Mouse (Mus musculus) frontal cortex, postnatal 36 days (tissue): ENCODE results near the gene Ccn2.
A peak's percentile ranks its signal among the peaks of the same experiment; 100 is the strongest.
"Not testable (repeated sequence)": the region's sequence is repeated elsewhere in the genome, so short reads cannot be mapped to it uniquely, and the experiment has no call there.

Experiments
- DNase-seq, 2 experiments: peaks; one replicate each; pipeline ENCODE4 v3.0.0; 2022; ENCODE audit warnings: low spot score in 2 of 2

The Ccn2 gene

DNA sequence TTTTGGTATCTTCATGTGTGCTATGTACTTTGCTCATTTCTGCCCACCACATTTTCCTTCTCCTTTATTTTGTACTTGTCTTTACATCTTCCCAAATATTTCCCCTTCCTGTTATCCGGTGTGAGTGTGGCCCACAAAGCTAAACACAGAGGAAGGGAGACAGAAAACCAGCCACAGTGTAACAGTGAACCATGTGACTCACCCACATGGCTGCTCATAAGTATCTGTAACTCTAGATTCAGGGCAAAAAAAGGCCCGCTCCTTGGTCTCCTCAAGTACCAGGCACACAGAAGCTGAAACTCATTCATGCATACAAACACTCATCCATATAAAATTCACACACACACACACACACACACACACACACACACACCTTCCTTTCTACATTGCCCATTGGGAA, 7.8 kb downstream of the Ccn2 start:
- no peak for DNase-seq

DNA sequence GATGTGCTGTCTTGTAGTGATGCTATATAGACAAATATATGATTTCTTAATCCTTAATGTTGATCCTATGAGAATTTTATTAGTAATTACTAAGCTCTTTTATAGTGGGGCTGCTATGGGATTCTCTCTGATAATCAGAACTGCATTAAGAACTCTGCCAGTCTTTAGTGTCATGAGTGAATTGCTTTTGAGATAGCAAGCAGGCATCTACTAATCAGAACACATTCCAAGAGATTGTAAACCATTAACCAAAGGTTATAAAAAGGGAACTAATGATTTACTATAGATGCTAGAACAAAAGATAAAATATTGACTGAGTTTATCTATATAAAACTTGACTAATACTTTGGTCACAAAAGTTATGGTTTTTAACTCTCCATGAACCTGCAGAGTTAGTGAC, 8.5 kb downstream of the Ccn2 start:
- no peak for DNase-seq

DNA sequence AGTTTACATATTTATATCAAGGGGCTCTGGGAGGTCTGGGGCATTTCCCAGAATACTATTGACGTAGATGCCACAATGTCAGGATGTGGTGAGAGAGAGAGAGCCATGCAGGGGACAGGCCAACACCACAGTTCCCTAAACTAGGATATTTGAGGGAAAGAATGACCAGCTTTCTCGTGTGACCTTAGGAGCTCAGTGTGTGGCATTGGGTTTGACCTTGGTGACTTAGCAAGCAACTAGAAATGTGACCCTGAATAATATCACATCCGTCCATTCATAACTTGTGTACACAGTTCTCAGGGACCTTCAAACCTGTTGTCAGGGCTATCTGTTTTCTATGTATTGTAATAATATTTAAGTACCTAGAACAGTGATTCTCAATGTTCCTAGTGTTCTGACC, 13.9 kb downstream of the Ccn2 start:
- no peak for DNase-seq

DNA sequence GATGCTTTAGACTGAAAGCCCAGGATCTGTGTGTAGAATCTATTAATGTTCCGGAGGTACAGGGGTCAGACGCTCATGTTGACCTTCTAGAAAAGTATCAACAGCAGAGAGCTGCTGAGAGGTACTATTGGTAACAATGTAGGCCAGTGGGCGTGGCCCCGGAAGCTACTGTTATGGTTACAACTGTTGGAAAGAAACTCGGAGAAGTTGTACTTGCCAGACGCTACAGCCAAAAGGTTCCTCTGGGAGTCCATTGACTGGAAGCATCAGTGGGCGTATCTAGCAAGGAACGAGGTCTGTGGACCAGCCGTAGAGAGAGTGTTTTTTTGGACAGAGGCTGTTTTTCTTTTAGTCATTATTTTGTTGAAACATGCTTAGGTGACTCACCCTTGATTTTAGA, 14.5 kb downstream of the Ccn2 start:
- DNase-seq: no peak

DNA sequence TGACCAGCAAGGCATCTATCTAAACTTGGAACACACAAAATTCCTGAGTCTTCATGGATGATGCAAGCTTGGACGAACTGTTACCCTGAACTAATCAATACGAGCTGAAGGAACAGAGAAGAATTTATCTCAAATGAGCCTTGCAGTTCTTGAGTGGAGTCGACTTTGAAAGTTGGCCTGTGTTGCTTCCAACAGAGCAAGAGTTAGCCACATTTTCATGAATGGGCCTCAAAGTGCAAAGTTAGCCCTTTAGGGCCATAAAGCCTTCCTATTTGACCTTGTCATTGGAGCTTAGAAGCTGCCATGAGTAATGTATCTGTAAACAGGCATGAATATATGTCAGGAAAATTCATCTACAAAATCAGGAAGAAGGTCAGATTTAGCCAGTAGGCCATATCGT, 19.5 kb downstream of the Ccn2 start:
- no peak for DNase-seq

DNA sequence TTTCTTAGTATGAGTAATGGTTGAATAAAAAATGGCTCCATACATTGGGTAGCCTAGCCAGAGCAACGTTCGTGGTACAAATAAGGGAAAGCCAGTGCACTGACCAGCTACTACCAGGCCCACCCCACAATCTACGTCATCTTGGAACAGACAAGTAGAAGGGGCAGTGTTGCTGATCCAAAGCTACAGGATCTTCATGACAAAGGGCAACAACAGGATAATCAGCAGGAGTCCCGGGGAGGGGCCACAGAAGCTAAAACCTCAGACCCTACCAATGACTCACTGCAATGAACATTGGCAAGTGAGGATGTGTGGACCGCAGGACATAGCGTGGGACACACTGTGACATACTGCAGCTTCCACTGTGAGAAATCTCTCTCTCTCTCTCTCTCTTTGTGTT, 20.6 kb downstream of the Ccn2 start:
- DNase-seq: no peak

DNA sequence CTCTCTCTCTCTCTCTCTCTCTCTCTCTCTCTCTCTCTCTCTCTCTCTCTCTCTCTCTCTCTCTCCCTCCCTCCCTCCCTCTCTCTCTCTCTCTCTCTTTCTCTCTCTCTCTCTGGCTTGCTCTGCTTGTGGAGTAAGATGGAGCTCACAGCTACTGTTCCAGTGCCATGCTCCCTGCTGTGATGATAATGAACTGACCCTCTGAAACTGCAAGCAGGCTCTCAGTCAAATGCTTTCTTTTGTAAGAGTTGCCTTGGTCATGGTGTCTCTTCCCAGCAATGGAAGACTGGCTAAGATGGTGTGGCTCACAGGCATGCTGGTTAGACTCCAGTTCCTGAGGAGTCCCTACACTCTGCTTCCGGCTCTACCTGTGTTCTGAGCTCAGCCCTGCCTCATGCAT, 21.3 kb downstream of the Ccn2 start:
- DNase-seq: not testable (repeated sequence)

DNA sequence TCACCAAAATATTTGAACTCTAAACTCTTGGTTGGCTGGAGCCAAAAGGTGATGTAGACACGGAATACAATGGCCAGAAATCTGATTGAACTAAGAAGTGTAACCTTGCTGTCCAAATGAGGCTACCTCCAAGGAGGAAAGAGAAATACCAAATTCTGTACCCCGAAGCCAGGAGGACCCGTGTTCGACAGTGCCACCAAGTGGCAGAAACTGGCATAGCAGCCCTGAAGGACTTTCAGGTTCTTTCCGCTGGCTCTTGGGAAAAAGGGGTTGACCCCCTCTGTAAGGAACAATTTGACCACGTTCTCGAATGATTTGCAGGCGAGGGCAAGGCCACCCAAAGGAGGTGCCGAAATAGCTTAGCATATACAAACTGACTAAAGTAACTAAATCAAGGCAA, 26.3 kb downstream of the Ccn2 start:
- DNase-seq: peak; percentile 43 to 56

DNA sequence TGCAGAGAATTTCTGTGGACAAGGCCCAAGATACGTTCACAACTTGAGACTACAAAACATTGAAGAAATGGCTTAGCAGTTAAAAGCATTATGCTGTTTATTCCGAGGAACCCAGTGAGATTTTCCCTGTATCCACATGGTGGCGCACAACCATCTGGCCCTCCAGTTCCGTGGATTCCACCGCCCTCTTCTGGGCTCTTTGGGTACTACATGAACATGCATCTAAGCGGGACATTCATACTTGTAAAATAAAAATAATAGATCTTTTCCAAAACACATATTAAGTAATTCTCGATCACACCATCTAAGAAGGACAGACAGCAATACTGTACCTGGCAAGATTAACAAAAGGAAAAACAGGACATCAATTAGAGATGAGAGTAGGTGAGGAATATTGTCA, 27.3 kb downstream of the Ccn2 start:
- DNase-seq: peak; percentile 41 to 57

DNA sequence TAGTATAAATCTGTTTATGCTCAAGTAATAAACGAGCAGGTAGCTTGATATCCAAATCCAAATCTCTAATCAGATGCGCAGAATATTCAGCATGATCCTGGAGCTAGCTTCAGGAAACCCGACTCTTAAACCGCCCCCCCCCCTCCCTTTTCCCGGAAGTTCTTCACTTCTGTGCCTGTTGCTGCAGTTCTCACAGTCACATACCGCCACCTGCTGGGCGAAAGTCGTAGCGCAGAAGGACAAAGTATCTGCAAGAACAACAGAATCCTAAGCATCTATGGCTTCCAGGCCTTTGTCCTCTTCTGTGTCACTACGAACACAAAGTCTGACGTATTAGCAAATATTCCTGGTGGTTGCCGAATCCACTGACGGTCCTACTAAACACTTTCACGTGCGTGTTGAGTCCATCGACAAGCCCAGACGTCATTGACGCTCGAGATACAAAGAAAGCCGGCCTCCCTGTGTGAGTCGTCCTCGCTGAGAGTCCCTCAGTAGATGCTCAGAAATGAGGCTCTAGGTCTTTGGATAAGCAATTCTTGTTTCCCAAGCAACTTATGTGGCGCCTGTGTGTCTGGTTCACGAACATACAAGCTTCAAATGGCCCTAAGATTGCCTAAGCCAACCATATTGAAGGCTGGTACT, 29.9 kb downstream of the Ccn2 start:
- DNase-seq: peak; percentile 85 to 90

DNA sequence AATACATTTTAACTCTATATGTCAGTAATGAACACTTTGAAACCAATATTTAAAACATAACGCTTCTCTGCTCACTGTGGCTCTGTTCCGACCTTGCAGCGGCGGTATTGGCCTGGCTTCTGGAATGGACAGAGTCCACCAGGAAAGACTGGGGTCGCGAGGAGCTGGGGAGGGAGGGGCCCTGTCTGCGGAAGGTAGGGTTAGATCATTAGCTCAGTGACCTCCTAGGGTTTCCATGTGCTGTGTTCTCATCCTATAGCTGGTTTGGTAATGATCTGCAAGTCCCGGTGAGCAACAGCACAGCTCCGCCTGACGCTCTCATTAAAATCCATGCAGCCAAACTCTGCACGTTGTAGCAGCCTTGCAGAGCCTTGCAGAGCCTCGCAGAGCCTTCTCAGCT, 32.0 kb downstream of the Ccn2 start:
- no peak for DNase-seq

DNA sequence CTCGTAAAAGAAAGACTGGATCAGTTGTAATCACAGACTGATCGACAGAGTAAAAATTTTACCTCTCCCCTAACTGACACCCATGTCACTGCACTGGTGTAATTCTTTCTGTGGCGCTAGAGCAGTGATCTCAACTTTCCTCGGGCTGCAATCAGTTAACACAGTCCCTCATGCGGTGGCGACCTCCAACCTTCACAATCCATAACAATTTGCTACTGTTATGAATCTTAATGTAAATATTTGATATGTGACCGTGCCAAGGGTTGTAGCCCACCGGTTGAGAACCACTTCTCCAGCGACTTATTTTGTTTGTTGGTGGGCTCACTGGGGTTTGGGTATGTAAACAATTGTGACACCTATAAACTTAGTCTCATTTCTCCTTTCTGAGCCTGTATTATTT, 33.2 kb downstream of the Ccn2 start:
- no peak for DNase-seq

DNA sequence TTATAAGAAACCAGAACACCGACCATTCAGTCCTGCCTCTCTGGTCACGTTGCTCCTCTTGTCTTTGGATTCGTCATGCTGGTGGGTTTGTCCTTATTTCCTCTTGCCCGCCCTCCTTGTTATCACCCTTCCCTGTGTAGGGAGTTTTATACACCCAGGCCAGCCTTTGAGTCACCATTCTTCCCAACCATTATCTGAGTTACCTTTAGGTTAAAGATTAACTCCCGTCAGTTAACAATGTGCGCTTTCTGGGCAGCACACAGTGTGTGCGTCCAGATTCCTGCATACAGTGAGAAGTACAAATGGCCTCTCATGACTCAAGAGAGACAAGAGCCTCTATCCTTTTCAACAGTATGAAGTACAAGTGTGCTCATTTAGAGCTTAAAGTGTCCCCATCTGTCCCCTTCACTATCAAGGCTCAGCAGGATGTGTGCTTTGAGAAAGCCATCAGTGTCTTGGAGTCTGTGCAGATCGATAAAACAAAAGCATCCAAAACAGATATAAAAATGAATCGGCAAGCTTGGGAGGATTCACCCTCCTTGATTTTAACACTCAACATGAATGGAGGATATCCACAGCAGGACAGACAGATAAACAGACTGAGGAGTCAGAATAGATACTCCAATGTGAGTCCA, 34.0 kb downstream of the Ccn2 start:
- no peak for DNase-seq

DNA sequence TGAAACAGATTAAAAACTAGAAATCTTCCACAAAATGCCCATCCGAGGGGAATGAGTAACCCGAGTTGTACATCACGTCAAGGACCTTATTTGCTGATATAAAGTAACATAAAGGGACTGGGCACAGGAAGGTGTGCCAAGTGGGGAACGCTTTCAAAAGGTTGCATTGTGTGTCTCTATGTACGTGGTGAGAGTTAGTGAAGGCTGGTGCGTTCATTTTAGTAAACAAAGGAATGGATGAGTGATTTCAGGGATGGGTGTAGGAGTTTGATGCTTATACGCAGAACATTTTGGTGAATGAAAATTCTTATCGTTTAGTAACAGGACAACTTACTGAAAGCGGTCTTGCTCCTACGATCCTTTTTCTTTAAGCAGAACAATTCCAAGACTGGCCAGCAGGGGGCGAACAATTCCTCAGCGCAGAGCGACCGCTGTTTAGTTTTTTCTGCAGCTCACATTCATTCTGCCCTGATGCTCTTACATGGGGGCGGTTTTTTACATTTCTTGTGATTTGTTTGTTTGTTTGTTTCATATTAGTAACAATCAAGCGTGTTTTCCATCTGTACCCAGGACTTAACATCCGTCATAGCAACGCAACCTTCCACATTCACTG, 35.3 kb downstream of the Ccn2 start:
- peak; percentile 78 to 81 for DNase-seq

DNA sequence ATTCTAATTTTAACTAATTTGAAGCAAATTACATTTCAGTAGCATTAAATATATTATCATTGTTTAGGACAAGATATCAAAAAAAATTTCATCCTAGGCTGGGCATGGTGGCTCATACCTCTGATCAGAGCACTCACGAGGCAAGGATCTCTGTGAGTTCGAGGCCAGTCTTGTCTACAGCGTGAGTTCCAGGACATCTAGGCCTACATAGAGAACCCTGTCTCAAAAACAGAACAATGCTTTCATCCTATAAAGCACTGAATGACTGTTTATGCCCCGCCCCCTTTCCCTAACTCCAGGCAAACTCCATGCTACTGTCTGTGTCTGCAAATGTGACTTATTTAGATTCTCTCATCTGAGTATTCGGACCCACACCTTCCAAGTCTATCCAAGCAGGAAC, 35.9 kb downstream of the Ccn2 start:
- DNase-seq: no peak

DNA sequence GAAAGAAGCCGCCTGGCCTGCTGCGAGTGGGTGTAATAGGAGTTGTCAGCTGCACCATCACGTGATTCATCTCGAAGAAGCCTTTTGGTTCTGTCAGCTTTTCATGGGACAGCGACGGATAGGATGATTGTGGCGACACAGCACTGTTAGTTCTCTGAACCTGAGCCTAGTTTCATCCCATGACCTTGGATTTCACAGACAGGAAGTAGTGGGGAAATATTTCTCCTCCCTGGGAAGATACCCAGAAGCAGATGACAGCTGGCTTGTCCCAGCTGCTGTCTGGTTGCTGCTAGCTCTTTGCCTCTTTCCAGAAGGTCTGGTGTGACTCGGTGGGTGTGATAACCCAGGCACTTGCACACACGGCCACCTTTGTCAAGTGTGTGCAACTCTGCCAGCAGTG, 39.0 kb downstream of the Ccn2 start:
- no peak for DNase-seq

DNA sequence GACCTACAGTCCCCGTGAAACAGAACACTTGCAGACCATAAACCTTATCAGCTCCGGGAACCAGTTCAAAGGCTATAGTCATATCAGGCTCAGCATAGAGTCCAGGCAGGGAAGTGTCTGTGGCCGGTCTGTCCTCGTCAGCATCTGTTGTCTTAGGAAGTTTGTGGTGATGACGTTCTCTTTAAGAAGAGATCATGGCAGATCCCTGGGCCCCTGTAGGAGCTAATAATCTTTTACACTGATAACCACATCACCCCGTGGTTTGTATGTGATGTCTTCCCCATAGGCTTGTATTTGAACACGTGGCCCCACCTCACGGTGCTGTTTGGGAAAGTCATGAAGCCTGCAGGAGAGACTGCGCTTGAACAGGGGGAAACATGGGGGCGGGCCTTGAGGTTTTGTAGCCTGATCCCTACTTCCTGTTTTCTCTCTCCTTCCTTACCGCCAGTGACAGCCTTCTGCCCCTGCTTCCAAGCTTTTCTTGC, 40.1 kb downstream of the Ccn2 start:
- DNase-seq: no peak

DNA sequence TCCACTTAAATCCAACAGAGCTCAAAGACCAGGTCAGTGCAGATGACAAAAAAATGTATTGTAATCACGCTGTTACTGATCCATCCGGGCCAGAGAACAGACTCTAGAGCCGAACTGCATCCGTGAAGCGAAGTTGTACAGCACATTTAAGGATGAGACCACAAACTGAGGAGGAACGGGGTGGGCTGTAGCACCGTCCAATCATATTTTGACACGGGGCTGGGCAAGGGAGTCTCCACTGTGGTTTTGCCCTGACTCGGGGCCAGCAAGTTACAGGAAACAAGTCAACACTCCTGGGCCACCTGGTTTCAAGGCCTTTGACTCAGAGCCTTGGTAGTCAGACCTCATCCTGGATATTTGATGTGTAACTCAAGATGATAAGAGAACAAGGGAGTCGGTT, 40.6 kb downstream of the Ccn2 start:
- no peak for DNase-seq

DNA sequence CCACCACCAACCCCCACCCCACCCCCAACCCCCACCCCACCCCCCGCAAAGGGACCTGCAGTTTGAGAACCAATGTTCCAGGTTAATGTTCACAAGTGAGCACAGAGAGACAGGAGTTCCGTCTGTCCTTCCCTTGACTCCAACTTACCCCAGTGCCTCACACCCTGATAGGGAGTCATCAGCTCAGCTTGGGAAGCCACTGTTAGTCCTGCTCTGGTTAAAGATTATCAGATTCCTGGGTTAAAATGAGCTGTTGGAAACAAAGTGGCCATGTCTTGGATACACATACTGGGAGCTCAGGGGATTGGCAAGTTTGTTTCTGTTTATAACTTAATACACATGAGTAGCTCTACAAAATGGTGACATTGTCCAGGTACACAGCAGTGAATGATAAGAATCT, 41.7 kb downstream of the Ccn2 start:
- no peak for DNase-seq

DNA sequence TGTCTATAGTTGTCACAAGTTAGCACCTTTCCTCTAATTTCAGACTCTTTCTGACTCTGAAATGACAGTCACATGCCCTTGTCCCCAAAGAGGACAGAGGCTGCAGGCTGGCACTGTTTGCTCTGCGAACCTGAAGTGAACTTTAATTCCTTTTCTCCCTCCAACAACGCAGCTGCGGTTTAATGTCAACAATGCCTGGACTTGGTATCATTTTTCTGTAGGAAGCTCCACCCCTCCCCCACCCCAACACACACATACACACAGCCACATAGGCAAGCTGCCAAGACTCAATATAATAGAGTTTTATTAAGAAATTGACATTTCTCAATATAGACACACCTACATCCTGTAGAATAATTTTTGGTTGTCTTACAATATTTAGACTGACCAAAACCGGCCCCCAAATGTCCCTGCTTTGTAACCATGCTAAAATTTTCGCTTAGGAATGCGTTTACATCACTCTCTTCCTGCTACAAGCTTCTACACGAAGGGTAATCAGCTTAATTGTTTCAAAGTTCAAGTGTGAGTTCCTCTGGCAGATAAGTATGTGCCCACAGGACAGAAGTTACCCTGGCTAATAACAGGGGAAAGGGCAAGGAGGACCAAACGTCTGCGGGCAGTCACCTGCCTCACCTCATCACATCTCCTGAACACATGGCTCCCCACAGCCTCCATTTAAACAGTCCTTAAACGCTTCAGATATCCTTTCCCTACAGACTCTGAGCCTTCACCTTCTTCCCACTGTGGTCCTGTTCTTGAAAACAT, 43.2 kb downstream of the Ccn2 start:
- DNase-seq: no peak

DNA sequence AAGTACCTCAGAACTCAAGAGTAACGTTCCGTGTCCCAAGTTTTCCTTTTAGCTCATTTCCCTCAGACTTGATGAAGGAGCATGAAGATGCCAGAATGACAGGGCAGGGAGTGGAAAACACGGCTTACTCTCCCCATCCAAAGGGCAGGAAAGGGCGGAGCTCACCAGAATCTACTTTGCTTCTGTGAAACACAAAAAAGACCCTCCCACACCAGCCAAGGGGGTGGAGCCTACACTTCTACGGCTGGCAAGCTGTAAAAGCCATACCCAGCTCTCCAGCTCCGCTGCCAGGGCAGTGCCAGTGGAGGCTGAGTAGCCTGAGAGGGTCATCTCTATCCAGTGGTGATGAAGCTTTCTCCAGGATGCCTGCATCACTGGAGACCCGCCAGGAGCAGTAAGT, 44.4 kb downstream of the Ccn2 start:
- no peak for DNase-seq

DNA sequence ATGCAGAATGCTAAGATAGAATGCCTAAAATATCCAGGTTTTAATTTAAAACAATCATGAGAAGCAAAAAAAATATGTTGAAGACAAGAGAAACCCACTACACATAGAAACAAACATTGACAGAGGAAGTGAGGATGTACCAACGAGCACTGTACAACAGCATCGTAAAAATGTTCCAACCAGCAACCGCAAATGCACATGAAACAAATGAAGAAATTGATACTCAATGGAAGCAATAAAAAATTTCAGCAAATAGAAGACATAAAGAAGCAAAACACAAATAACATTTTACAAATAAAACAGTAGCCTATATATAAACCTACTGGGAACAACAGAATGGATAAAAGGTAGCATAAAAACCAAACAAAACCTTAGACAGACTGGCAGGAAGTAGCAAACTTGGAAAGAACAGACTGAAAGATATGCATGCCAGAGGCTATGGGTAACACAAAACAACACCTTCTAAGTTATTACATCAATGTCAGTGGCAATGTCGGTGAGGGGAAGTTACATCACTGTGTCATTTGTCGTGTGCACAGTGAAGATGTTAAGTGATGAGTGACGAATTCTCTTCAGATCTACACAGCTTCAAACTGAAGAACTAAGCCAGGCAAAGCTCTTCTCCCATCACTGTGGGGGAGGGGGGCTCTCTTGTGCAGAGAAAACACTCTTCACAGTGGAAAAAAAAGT, 45.1 kb downstream of the Ccn2 start:
- no peak for DNase-seq
